Mouse (Mus musculus) ES-E14 (cell line): ENCODE results near the gene Zfp446. TPM values are rescaled to one million over a fixed set of nuclear protein-coding genes. Genes with fewer than 3 reads are reported as not detected.
"Not testable (repeated sequence)": the region's sequence is repeated elsewhere in the genome, so short reads cannot be mapped to it uniquely, and the experiment has no call there.

Experiments used
- DNase-seq: peaks from one replicate; pipeline ENCODE4 v3.0.0-alpha.2; 2013; ENCODE audit warnings: low read depth, low spot score
- H3K27ac ChIP-seq: 2 replicates; pipeline ENCODE4 v1.5.1; 2012; ENCODE audit warnings: low read depth, mild to moderate bottlenecking, low read length, moderate library complexity, mixed read lengths; ENCODE audit not compliant: poor library complexity, insufficient read depth, severe bottlenecking
- H3K36me3 ChIP-seq: 2 replicates; pipeline ENCODE4 v1.6.1; 2012; ENCODE audit warnings: mild to moderate bottlenecking, low read length, moderate library complexity, mixed read lengths; ENCODE audit not compliant: control insufficient read depth, poor library complexity, insufficient read depth, severe bottlenecking
- H3K4me1 ChIP-seq, 2 experiments: fragments of 150-350 bp in 1 of 2; sonication (generic) in 1 of 2; 2 replicates each; pipeline ENCODE4 v1.6.1; 2012; ENCODE audit warnings: low read length in 2 of 2, mild to moderate bottlenecking in 1 of 2, mixed read lengths in 1 of 2; ENCODE audit not compliant: control insufficient read depth in 2 of 2, insufficient read depth in 2 of 2, poor library complexity in 1 of 2
- H3K4me3 ChIP-seq, 2 experiments: fragments of 150-350 bp in 1 of 2; sonication (generic) in 1 of 2; 2 replicates each; pipeline ENCODE4 v1.5.1; 2012; ENCODE audit warnings: low read length in 2 of 2, low read depth in 1 of 2, mild to moderate bottlenecking in 1 of 2, mixed read lengths in 1 of 2; ENCODE audit not compliant: insufficient read depth in 1 of 2, poor library complexity in 1 of 2, severe bottlenecking in 1 of 2
- H3K9ac ChIP-seq: 2 replicates; pipeline ENCODE4 v1.6.1; 2012; ENCODE audit warnings: low read depth, mild to moderate bottlenecking, low read length, mixed read lengths; ENCODE audit not compliant: poor library complexity, insufficient read depth, severe bottlenecking
- H3K9me3 ChIP-seq: fragments of 150-350 bp; sonication (generic); 2 replicates; pipeline ENCODE4 v1.6.1; 2012; ENCODE audit warnings: low read depth, mild to moderate bottlenecking, low read length; ENCODE audit not compliant: control insufficient read depth, insufficient read depth
- CHD2 ChIP-seq: IDR thresholded peaks from 2 replicates; pipeline ENCODE4 v1.6.1; 2014; ENCODE audit warnings: mild to moderate bottlenecking, low read depth, low read length, inconsistent platforms
- HCFC1 ChIP-seq: IDR thresholded peaks from 2 replicates; pipeline ENCODE4 v1.6.1; 2012; ENCODE audit warnings: low read length, inconsistent platforms, borderline replicate concordance; ENCODE audit not compliant: insufficient read depth
- MAFK ChIP-seq: IDR thresholded peaks from 2 replicates; pipeline ENCODE4 v1.6.1; 2014; ENCODE audit warnings: mild to moderate bottlenecking, low read depth, low read length, inconsistent platforms; ENCODE audit not compliant: insufficient read depth
- ZC3H11A ChIP-seq: IDR thresholded peaks from 2 replicates; pipeline ENCODE4 v1.6.1; 2012; ENCODE audit warnings: low read depth, mild to moderate bottlenecking, inconsistent platforms, low read length, borderline replicate concordance
- ZNF384 ChIP-seq: IDR thresholded peaks from 2 replicates; pipeline ENCODE4 v1.6.1; 2012; ENCODE audit warnings: low read depth, low read length, inconsistent platforms
- in situ Hi-C, 2 experiments: fragments of 600-800 bp; cut with MboI; formaldehyde crosslinking; loops; one replicate each; pipeline ENCODE4 v1.15.1; 2025; ENCODE audit warnings: low sequenced_read_pairs in 2 of 2, inconsistent platforms in 1 of 2; ENCODE audit not compliant: unreplicated experiment in 2 of 2
- total RNA-seq: library from RNA; depleted of rRNA; stranded (reverse); fragments of 300-350 nt; gene quantifications from 2 replicates; pipeline ENCODE4 v1.2.3, GENCODE M21; 2012; rRNA removed

Zfp446 gene
- 6.4 and 7.3 TPM in 2 replicates for total RNA-seq

DNA sequence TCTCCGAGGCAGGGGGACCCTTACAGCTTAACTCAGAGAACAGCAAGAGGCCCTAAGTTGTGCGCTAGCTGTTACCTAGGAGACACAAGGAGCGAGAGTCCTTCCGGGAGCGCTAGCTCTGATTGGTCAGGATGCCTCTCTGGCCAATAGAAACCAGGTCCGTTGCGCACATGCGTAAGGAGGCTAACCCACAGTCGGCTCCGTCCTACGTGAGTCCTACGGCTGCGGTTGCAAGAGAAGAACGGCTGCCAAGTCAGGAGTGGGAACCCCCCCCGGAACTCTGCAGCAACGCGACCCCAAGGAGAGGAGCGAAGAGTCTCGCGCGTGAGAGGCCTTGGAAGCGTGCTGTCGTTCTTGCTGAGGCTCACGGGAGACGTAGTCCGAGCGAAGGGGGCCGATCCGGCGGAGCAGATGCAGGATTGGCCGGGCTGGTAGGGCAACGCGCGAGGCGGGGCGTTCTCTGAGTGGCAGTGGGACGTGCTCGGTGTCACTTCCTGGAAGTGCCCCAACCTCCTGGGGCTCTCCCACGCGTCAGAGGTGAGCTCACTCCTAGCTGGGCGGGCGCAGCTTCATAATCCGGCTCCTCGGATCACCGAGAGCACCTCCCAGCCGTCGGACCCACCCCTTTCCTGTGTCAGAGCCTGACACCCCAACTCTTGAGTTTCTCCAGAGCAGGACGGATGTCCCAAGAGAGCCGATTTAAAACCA is at the start of gene Zfp446:
Gene Zfp446, plus strand, starts transcription at position 167 of the 708 bp plus-strand sequence.
- TF ChIP-seq HCFC1 (peak; percentile 88), MAFK (no peak), ZC3H11A (no peak), ZNF384 (no peak), CHD2 (peak; percentile 42; the same call in 1 of the 2 replicates)
- H3K4me1 ChIP-seq, result peaks cover 2 to 11% of the 10 kb centered on the region in 2 experiments; a peak in 2 of 4 replicates
- in situ Hi-C loops, result no loop called here

GRCm38 (mm10) chr7:12933615-12934140 is 44.0 kb upstream of the Zfp446 start:
- H3K36me3 ChIP-seq, result no peaks in the 10 kb centered on the region
- no peak overlapping the region for H3K4me3 ChIP-seq
- peaks cover 0 to 1% of the 10 kb centered on the region in 2 experiments; a peak in 1 of 4 replicates for H3K4me1 ChIP-seq
- no peak for DNase-seq
- H3K9me3 ChIP-seq, result no peaks in the 10 kb centered on the region
- no peak for TF ChIP-seq CHD2
- TF ChIP-seq ZNF384, result no peak
- TF ChIP-seq HCFC1, result no peak
- no peak for TF ChIP-seq MAFK
- no peak for TF ChIP-seq ZC3H11A
- H3K9ac ChIP-seq, result no peak overlapping the region
- H3K27ac ChIP-seq, result no peak overlapping the region
- in situ Hi-C loops, result no loop called here

More for the DNA sequence above, at the start of gene Zfp446:
- peak within 1 kb of the TSS; percentile 79 to 99 for H3K4me3 ChIP-seq
- DNase-seq, result peak; percentile 96
- peak within 1 kb of the TSS; percentile 82 for H3K27ac ChIP-seq
- H3K9me3 ChIP-seq, result no peaks in the 10 kb centered on the region
- H3K9ac ChIP-seq, result peak within 1 kb of the TSS; percentile 84
- H3K36me3 ChIP-seq, result peaks cover 7% of the 10 kb centered on the region

GRCm38 (mm10) chr7:12934808-12935207 is 42.8 kb upstream of the Zfp446 start:
- no peak overlapping the region for H3K27ac ChIP-seq
- H3K36me3 ChIP-seq, result no peaks in the 10 kb centered on the region
- H3K9ac ChIP-seq, result no peak overlapping the region; the same call in 1 of the 2 replicates
- no peak for TF ChIP-seq ZNF384
- no peak for TF ChIP-seq MAFK
- H3K4me3 ChIP-seq, result no peak overlapping the region
- H3K4me1 ChIP-seq, result peaks cover 0 to 1% of the 10 kb centered on the region in 2 experiments; a peak in 1 of 4 replicates
- DNase-seq, result no peak
- H3K9me3 ChIP-seq, result no peaks in the 10 kb centered on the region
- in situ Hi-C loops, result no loop called here

- H3K4me3 ChIP-seq, in situ Hi-C loops, H3K4me1 ChIP-seq, H3K27ac ChIP-seq, DNase-seq, H3K9ac ChIP-seq, H3K9me3 ChIP-seq, H3K36me3 ChIP-seq: not testable (repeated sequence)
Measured at GRCm38 (mm10) chr7:12937254-12937803, 40.3 kb upstream of the Zfp446 start.

GRCm38 (mm10) chr7:12940599-12940998 is 37.0 kb upstream of the Zfp446 start:
- in situ Hi-C loops, result no loop called here
- TF ChIP-seq ZC3H11A (no peak), MAFK (no peak), ZNF384 (no peak), HCFC1 (no peak), CHD2 (no peak)
- no peak overlapping the region for H3K27ac ChIP-seq
- H3K4me1 ChIP-seq, result no peaks in the 10 kb centered on the region
- H3K4me3 ChIP-seq, result no peak overlapping the region
- DNase-seq, result no peak
- no peaks in the 10 kb centered on the region for H3K36me3 ChIP-seq
- no peaks in the 10 kb centered on the region for H3K9me3 ChIP-seq
- H3K9ac ChIP-seq, result no peak overlapping the region
